Mouse (Mus musculus): ENCODE data around the gene Sema3b. TPM values are rescaled to one million over a fixed set of nuclear protein-coding genes. Genes with fewer than 3 reads are reported as not detected.

Sema3b gene
- total and polyA plus RNA-seq, 2 experiments = 0.37 to 0.83 TPM

GRCm38 (mm10) chr9:107644495-107645152 is 35.6 kb upstream of the Sema3b start:
- Histone ChIP-seq H3K36me3 (ENCODE audit: control insufficient read depth, insufficient read depth, low read length) (no peaks in the 10 kb centered on the region), H3K27ac (replicated peaks; ENCODE audit: insufficient read depth, low read depth, low read length) (no peak overlapping the region), H3K27me3 (ENCODE audit: control insufficient read depth, insufficient read depth, low read length) (no peaks in the 10 kb centered on the region), H3K79me2 (ENCODE audit: control insufficient read depth, insufficient read depth, low read length) (no peaks in the 10 kb centered on the region), H3K4me3 (ENCODE audit: insufficient read depth, low read depth, low read length) (peak overlapping the region; percentile 46), H3K4me1 (ENCODE audit: control insufficient read depth, insufficient read depth, low read length) (peaks cover 6% of the 10 kb centered on the region), H3K9ac (ENCODE audit: low read depth, low read length) (peak overlapping the region; percentile 66)
- peak; percentile 48 for DNase-seq (ENCODE audit: extremely low read depth, low read depth, low spot score)
- 3% methylated on average over 35 of the region's 35 CpGs for WGBS
- TF ChIP-seq CTCF (IDR thresholded peaks at IDR 0.05; ENCODE audit: low read depth, low read length) (peak; percentile 90), POLR2A (IDR thresholded peaks at IDR 0.05; ENCODE audit: extremely low read depth, insufficient read depth, low read length) (no peak)

- TF ChIP-seq POLR2A (IDR thresholded peaks at IDR 0.05; ENCODE audit: extremely low read depth, insufficient read depth, low read length) (no peak), CTCF (IDR thresholded peaks at IDR 0.05; ENCODE audit: low read depth, low read length) (no peak)
- H3K79me2 ChIP-seq (ENCODE audit: control insufficient read depth, insufficient read depth, low read length) = no peaks in the 10 kb centered on the region
- H3K36me3 ChIP-seq (ENCODE audit: control insufficient read depth, insufficient read depth, low read length) = no peaks in the 10 kb centered on the region
- H3K27ac ChIP-seq (replicated peaks; ENCODE audit: insufficient read depth, low read depth, low read length) = no peak overlapping the region
- no peak overlapping the region for H3K9ac ChIP-seq (ENCODE audit: low read depth, low read length)
- peaks cover 6% of the 10 kb centered on the region for H3K4me1 ChIP-seq (ENCODE audit: control insufficient read depth, insufficient read depth, low read length)
- WGBS = 93% methylated on average over 13 of the region's 13 CpGs
- DNase-seq (ENCODE audit: extremely low read depth, low read depth, low spot score) = no peak
- no peak overlapping the region for H3K4me3 ChIP-seq (ENCODE audit: insufficient read depth, low read depth, low read length)
- no peaks in the 10 kb centered on the region for H3K27me3 ChIP-seq (ENCODE audit: control insufficient read depth, insufficient read depth, low read length)
Observed at GRCm38 (mm10) chr9:107643544-107644214, 34.6 kb upstream of the Sema3b start.

GRCm38 (mm10) chr9:107641666-107642065 is 32.6 kb upstream of the Sema3b start:
- 87% methylated on average over 8 of the region's 8 CpGs for WGBS

DNA sequence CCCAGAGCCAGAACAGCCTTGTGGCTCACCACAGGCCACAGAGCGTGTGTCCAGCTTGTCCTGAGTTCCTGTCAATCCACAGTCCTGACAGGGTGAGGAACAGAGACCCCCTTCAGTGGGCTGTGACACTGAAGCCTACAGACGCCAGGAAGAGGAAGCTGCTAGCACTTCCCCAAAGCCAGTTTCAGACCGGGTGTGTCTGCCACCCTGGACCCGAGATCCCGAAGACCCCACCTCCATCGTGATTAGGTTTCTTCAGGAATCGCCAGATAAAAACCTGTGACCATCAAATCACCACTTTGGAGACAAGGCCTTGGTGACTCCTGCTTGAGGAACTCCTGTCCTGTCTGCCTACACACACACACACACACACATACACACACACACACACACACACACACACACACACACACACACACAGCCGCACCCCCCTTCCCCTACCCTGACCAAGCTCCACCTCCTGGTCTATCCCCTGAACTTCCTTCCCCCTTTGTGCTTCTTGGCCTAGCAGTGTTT is 31.3 kb upstream of the Sema3b start:
- 67% methylated on average over 8 of the region's 8 CpGs for WGBS
- no peak overlapping the region for H3K4me3 ChIP-seq (ENCODE audit: insufficient read depth, low read depth, low read length)
- H3K9ac ChIP-seq (ENCODE audit: low read depth, low read length) = no peak overlapping the region
- peak; percentile 27 for DNase-seq (ENCODE audit: extremely low read depth, low read depth, low spot score)
- H3K4me1 ChIP-seq (ENCODE audit: control insufficient read depth, insufficient read depth, low read length) = peaks cover 7% of the 10 kb centered on the region
- no peaks in the 10 kb centered on the region for H3K79me2 ChIP-seq (ENCODE audit: control insufficient read depth, insufficient read depth, low read length)
- H3K36me3 ChIP-seq (ENCODE audit: control insufficient read depth, insufficient read depth, low read length) = no peaks in the 10 kb centered on the region
- H3K27me3 ChIP-seq (ENCODE audit: control insufficient read depth, insufficient read depth, low read length) = no peaks in the 10 kb centered on the region
- no peak for TF ChIP-seq POLR2A (IDR thresholded peaks at IDR 0.05; ENCODE audit: extremely low read depth, insufficient read depth, low read length)
- TF ChIP-seq CTCF (IDR thresholded peaks at IDR 0.05; ENCODE audit: low read depth, low read length) = no peak
- H3K27ac ChIP-seq (replicated peaks; ENCODE audit: insufficient read depth, low read depth, low read length) = peak overlapping the region; percentile 9

More at GRCm38 (mm10) chr9:107641666-107642065, 32.6 kb upstream of the Sema3b start:
- TF ChIP-seq CTCF (IDR thresholded peaks at IDR 0.05; ENCODE audit: low read depth, low read length) (no peak), POLR2A (IDR thresholded peaks at IDR 0.05; ENCODE audit: extremely low read depth, insufficient read depth, low read length) (no peak)
- no peak overlapping the region for H3K9ac ChIP-seq (ENCODE audit: low read depth, low read length)
- no peak overlapping the region for H3K4me3 ChIP-seq (ENCODE audit: insufficient read depth, low read depth, low read length)
- H3K27ac ChIP-seq (replicated peaks; ENCODE audit: insufficient read depth, low read depth, low read length) = no peak overlapping the region
- no peaks in the 10 kb centered on the region for H3K27me3 ChIP-seq (ENCODE audit: control insufficient read depth, insufficient read depth, low read length)
- DNase-seq (ENCODE audit: extremely low read depth, low read depth, low spot score) = no peak
- no peaks in the 10 kb centered on the region for H3K36me3 ChIP-seq (ENCODE audit: control insufficient read depth, insufficient read depth, low read length)
- peaks cover 6% of the 10 kb centered on the region for H3K4me1 ChIP-seq (ENCODE audit: control insufficient read depth, insufficient read depth, low read length)
- H3K79me2 ChIP-seq (ENCODE audit: control insufficient read depth, insufficient read depth, low read length) = no peaks in the 10 kb centered on the region

GRCm38 (mm10) chr9:107637070-107637469 is 28.0 kb upstream of the Sema3b start:
- H3K9ac ChIP-seq (ENCODE audit: low read depth, low read length) = no peak overlapping the region
- DNase-seq (ENCODE audit: extremely low read depth, low read depth, low spot score) = no peak
- H3K79me2 ChIP-seq (ENCODE audit: control insufficient read depth, insufficient read depth, low read length) = peaks cover 24% of the 10 kb centered on the region
- no peaks in the 10 kb centered on the region for H3K27me3 ChIP-seq (ENCODE audit: control insufficient read depth, insufficient read depth, low read length)
- no peaks in the 10 kb centered on the region for H3K36me3 ChIP-seq (ENCODE audit: control insufficient read depth, insufficient read depth, low read length)
- 94% methylated on average over 7 of the region's 7 CpGs for WGBS
- H3K4me1 ChIP-seq (ENCODE audit: control insufficient read depth, insufficient read depth, low read length) = peaks cover 12% of the 10 kb centered on the region; the same call in 1 of the 2 replicates
- no peak overlapping the region for H3K27ac ChIP-seq (replicated peaks; ENCODE audit: insufficient read depth, low read depth, low read length)
- TF ChIP-seq POLR2A (IDR thresholded peaks at IDR 0.05; ENCODE audit: extremely low read depth, insufficient read depth, low read length) (no peak), CTCF (IDR thresholded peaks at IDR 0.05; ENCODE audit: low read depth, low read length) (no peak)
- no peak overlapping the region for H3K4me3 ChIP-seq (ENCODE audit: insufficient read depth, low read depth, low read length)

Data from liver, adult 2 months (tissue).